Mouse (Mus musculus) heart, postnatal 0 days (tissue): ENCODE results near the gene U2af1. TPM values are rescaled to one million over a fixed set of nuclear protein-coding genes. Genes with fewer than 3 reads are reported as not detected.

Source experiments
- ATAC-seq: fragments of 200-750 bp; cut with Nextera tagmentation; 2 replicates; pipeline ENCODE4 v1.8.0; 2017; ENCODE audit warnings: low read depth, moderate number of reproducible peaks, moderate library complexity; ENCODE audit not compliant: insufficient read depth
- DNase-seq: peaks from one replicate; pipeline ENCODE4 v3.0.0-alpha.2; 2016; ENCODE audit warnings: low spot score
- H3K27ac ChIP-seq: fragments of 300-500 bp; sonication (generic); 2 replicates; pipeline ENCODE4 v1.5.1; 2014; ENCODE audit warnings: low read depth, mild to moderate bottlenecking
- H3K27me3 ChIP-seq: fragments of 300-500 bp; sonication (generic); 2 replicates; pipeline ENCODE4 v1.6.1; 2014; ENCODE audit warnings: low read length, mixed read lengths; ENCODE audit not compliant: control insufficient read depth, insufficient read depth
- H3K36me3 ChIP-seq: fragments of 300-500 bp; sonication (generic); replicated peaks from 2 replicates; pipeline ENCODE4 v1.6.1; 2014; ENCODE audit warnings: low read length, mixed read lengths; ENCODE audit not compliant: control insufficient read depth, insufficient read depth
- H3K4me1 ChIP-seq: fragments of 300-500 bp; sonication (generic); 2 replicates; pipeline ENCODE4 v1.6.1; 2014; ENCODE audit warnings: antibody characterized with exemption; ENCODE audit not compliant: control insufficient read depth, insufficient read depth
- H3K4me2 ChIP-seq: fragments of 300-500 bp; sonication (generic); 2 replicates; pipeline ENCODE4 v1.6.1; 2014; ENCODE audit warnings: low read depth, mild to moderate bottlenecking, low read length, moderate library complexity
- H3K4me3 ChIP-seq: fragments of 300-500 bp; sonication (generic); 2 replicates; pipeline ENCODE4 v1.5.1; 2014; ENCODE audit warnings: low read depth, low read length
- H3K9ac ChIP-seq: fragments of 300-500 bp; sonication (generic); replicated peaks from 2 replicates; pipeline ENCODE4 v1.6.1; 2014; ENCODE audit warnings: low read depth, low read length, mixed read lengths
- H3K9me3 ChIP-seq: fragments of 300-500 bp; sonication (generic); replicated peaks from 2 replicates; pipeline ENCODE4 v1.6.1; 2016; ENCODE audit warnings: low read length; ENCODE audit not compliant: control insufficient read depth
- CTCF ChIP-seq: IDR thresholded peaks from 2 replicates; pipeline ENCODE4 v1.5.1; 2016; ENCODE audit warnings: antibody characterized with exemption, control low read depth, low read depth
- EP300 ChIP-seq: IDR thresholded peaks from 2 replicates; pipeline ENCODE4 v1.6.1; 2016; ENCODE audit warnings: antibody characterized with exemption, low read depth
- WGBS: fragments of 180-500 bp; shearing (Covaris S2); extraction: QIAGEN DNeasy Blood & Tissue Kit; methylation state at CpG from one replicate; pipeline ENCODE4 v1.1.7; 2014; 5-methylcytosine and 5-hydroxymethylcytosine counted together
- polyA plus RNA-seq: library from polyadenylated mRNA; unstranded; fragments of >200 nt; fragmentation: Nextera tagmentation; extraction: Ambion mirVana; gene quantifications from 2 replicates; pipeline ENCODE4 v1.2.1, GENCODE M21; 2015
- total RNA-seq: library from RNA; depleted of rRNA; stranded (reverse); fragments of >200 nt; gene quantifications from 2 replicates; pipeline ENCODE4 v1.2.3, GENCODE M21; 2014; ENCODE audit warnings: low replicate concordance

The U2af1 gene
- total and polyA plus RNA-seq, 2 experiments from 2014 or later: 41.7 to 158 TPM

DNA sequence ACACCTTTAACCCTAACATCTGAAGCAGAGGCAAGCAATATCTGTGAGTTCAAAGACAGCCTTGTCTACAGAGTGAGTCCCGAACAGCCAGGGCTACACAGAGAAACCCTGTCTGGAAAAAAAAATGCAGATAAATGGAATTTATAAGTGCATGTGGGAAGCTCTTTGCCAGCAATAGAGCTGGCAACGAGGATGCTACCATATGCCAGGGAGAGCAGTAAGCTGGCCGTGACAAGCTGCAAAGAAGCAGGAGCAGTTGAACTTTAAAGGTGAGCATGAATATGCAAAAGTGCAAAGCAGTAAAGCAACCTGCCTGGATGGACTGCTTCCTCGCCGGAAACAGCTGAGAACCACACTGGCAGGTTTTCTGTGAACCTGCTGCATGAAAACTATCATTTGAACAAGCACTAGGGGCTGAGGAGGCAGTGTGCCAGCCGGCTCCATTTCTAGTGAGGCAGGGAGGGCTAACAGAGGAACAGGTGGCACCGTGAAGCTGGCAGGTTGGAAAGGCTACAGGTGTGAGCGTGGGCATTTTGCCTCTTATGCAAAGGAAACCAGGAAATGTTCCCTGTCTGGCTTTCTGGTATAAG, 2.1 kb upstream of the U2af1 start:
- H3K9me3 ChIP-seq: no peaks in the 10 kb centered on the region
- no peak overlapping the region for H3K4me2 ChIP-seq
- 72% methylated on average over 8 of the region's 8 CpGs for WGBS
- H3K4me1 ChIP-seq: peaks cover 15% of the 10 kb centered on the region
- peaks cover 3% of the 10 kb centered on the region for H3K36me3 ChIP-seq
- ATAC-seq (no peak), DNase-seq (no peak)
- no peak overlapping the region for H3K9ac ChIP-seq
- H3K27me3 ChIP-seq: no peaks in the 10 kb centered on the region
- no peak overlapping the region for H3K27ac ChIP-seq
- H3K4me3 ChIP-seq: no peak overlapping the region
- TF ChIP-seq EP300: no peak
- no peak for TF ChIP-seq CTCF

DNA sequence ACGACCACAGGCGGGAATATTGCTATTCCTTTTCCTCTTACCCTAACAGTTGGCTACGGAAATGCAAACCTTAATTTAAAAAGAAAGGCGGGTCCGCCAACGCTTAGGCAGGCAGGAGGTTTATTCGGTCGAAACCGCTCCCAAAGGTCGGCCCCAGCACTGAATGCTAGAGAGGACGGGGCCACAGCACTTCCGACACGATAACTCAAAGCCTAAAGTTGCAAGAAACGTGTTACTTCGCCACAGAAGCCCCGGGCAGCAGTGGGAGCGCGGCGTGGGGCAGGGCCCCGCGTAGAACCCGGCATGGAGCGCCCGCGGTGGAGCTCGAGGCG, 590 bp downstream of the U2af1 start:
- Histone ChIP-seq H3K27ac (peak overlapping the region; percentile 90), H3K36me3 (peaks cover 22% of the 10 kb centered on the region), H3K4me3 (peak overlapping the region; percentile 98), H3K4me2 (peak overlapping the region; percentile 72), H3K9me3 (no peaks in the 10 kb centered on the region), H3K9ac (peak overlapping the region; percentile 98), H3K4me1 (peaks cover 15% of the 10 kb centered on the region), H3K27me3 (no peaks in the 10 kb centered on the region)
- peak; percentile 2; the same call in 1 of the 2 replicates for ATAC-seq
- no peak for TF ChIP-seq EP300
- no peak for TF ChIP-seq CTCF
- 1% methylated on average over 25 of the region's 27 CpGs for WGBS
- no peak for DNase-seq

DNA sequence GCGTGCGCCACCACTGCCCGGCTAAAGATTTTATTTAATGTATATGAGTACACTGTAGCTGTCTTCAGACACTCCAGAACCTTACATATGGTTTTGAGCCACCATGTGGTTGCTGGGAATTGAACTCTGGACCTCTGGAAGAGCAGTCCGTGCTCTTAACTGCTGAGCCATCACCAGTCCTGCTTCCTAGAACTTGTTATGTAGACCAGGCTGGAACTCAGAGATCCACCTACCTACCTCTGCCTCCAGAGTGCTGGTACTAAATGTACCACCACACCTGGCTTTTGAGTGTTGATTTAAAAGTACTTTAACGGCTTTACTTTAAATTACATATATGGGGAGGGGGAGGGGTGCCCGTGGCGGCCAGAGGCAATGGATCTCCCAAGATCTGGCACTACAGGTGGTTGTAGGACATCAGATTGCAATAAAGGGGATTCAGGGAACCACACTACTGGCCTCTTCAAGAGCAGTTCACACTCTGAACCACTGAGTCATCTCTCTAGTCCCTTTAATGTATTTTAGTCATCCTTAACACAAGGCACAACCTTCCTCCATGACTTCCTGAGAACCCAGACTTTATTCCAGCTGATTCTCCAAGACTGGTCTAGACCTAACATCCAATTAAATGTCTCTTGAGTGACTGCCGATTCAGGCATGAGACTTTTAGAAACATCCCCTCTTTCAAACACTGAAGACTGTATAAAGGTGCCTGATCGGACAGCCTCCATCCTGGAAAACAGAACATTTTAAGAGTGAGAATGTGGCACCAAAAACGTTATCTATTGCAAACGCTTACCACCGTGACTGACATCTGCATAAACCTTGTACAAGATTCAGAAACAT, 1.3 kb downstream of the U2af1 start:
- 48% methylated on average over 12 of the region's 12 CpGs for WGBS
- no peaks in the 10 kb centered on the region for H3K9me3 ChIP-seq
- no peaks in the 10 kb centered on the region for H3K27me3 ChIP-seq
- peaks cover 15% of the 10 kb centered on the region for H3K4me1 ChIP-seq
- no peak for TF ChIP-seq EP300
- no peak for TF ChIP-seq CTCF
- H3K27ac ChIP-seq: peak overlapping the region; percentile 90
- peak overlapping the region; percentile 72 for H3K4me2 ChIP-seq
- DNase-seq (no peak), ATAC-seq (no peak)
- H3K36me3 ChIP-seq: peaks cover 29% of the 10 kb centered on the region
- H3K9ac ChIP-seq: peak overlapping the region; percentile 98
- H3K4me3 ChIP-seq: peak overlapping the region; percentile 98

DNA sequence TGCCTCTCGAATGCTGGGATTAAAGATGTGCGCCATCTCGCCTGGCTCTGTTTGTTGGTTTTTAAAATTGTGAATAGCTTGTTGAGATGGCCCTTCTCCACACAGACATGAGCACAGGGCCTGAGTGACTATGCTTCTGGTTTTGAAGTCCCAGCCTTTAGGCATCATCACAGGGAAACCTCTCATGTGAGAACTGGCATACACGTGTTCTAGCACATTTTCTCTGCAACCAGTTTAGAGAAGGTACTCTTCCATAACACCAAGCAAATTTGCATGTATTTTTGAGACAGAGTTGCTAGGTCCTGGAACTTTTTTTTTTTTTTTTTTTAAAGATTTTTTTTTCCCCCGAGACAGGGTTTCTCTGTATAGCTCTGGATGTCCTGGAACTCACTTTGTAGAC, 2.0 kb downstream of the U2af1 start:
- Histone ChIP-seq H3K27ac (no peak overlapping the region), H3K9ac (no peak overlapping the region), H3K36me3 (peaks cover 36% of the 10 kb centered on the region), H3K4me1 (peaks cover 15% of the 10 kb centered on the region), H3K9me3 (no peaks in the 10 kb centered on the region), H3K4me2 (no peak overlapping the region), H3K27me3 (no peaks in the 10 kb centered on the region), H3K4me3 (no peak overlapping the region)
- TF ChIP-seq CTCF (no peak), EP300 (no peak)
- WGBS: 82% methylated on average over 5 of the region's 5 CpGs
- no peak for ATAC-seq
- DNase-seq: no peak

DNA sequence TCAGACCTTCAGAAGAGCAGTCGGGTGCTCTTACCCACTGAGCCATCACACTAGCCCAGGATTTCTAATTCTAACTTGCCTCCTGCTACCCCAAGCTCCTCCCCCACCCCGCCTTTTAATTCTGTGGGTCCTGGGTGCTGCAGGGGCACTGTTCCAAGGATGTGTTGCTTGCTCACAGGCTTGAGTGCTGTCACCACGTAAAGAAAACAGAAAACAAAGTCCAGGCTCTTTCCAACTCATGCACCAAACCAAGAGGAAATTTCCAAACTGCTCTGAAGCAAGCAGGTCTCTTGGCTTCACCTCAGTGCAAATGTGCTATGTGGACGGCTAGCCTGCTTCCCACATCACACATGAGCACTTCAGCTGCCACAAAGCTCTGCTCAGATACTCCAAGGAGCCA, 3.3 kb downstream of the U2af1 start:
- no peaks in the 10 kb centered on the region for H3K27me3 ChIP-seq
- DNase-seq (no peak), ATAC-seq (no peak)
- H3K9me3 ChIP-seq: no peaks in the 10 kb centered on the region
- no peak for TF ChIP-seq CTCF
- no peak for TF ChIP-seq EP300
- H3K4me1 ChIP-seq: peaks cover 15% of the 10 kb centered on the region
- H3K9ac ChIP-seq: no peak overlapping the region
- H3K36me3 ChIP-seq: peaks cover 49% of the 10 kb centered on the region
- H3K27ac ChIP-seq: peak overlapping the region; percentile 36
- H3K4me3 ChIP-seq: no peak overlapping the region
- H3K4me2 ChIP-seq: no peak overlapping the region
- 38% methylated on average over 4 of the region's 4 CpGs for WGBS
